Mouse (Mus musculus): ENCODE measurements around the gene Mfsd4b4.
"Not testable (repeated sequence)": the region's sequence is repeated elsewhere in the genome, so short reads cannot be mapped to it uniquely, and the experiment has no call there.

DNA sequence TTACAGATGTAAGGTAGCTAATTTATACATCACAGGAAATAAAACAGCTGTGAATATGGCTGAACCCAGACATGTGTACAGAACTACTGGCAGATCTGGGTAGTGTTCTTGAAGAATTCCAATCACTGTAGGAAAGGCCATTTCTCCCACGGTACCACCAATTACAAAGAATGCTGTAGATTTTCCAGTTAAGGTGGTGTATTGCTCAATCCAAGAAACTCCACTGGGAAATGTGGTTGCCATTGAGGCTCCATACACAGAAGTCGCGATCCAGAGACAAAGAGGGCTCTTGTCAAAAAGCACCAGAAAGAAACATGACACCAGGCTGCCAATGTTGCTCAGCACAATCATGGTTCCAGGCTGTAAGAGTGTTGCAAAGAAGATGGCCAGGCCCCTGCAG lies 48.2 kb upstream of the Mfsd4b4 start:
- not testable (repeated sequence) for TF ChIP-seq CTCF (conservative IDR thresholded peaks at IDR 0.05 in 1 of 2, IDR thresholded peaks at IDR 0.05 in 1 of 2; ENCODE audit: low read depth in 2 of 2, low read length in 2 of 2); MAZ (IDR thresholded peaks at IDR 0.05; ENCODE audit: low read depth, low read length); USF1 (IDR thresholded peaks at IDR 0.05; ENCODE audit: low read depth, low read length); EP300 (IDR thresholded peaks at IDR 0.05; ENCODE audit: low read length)

Data from CH12.LX (cell line).